Mouse (Mus musculus) heart, postnatal 0 days (tissue): ENCODE data around the gene Rad18.

ENCODE experiments used
- CTCF ChIP-seq: IDR thresholded peaks from 2 replicates; pipeline ENCODE4 v1.5.1; 2016; ENCODE audit warnings: antibody characterized with exemption, control low read depth, low read depth
- EP300 ChIP-seq: IDR thresholded peaks from 2 replicates; pipeline ENCODE4 v1.6.1; 2016; ENCODE audit warnings: antibody characterized with exemption, low read depth

DNA sequence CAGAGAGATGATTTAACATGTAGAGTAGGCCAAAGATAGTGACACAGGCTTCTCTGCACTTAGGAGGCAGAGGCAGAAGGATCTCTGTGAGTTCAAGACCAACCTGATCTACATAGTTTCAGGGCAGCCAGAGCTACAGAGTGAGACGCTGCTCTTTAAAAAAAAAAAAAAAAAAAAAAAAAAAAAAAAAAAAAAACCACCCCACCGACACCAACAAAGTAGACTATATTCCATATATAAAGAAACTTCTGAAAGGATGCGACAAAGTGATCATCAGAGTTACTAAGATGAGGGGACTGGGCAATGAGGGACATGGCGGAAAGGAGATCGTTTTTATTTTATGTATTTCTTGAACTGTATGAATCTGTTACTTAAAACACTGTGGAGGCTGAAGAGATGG is 2.0 kb downstream of the Rad18 start:
- no peak for TF ChIP-seq EP300
- no peak for TF ChIP-seq CTCF
